Mouse (Mus musculus): Measurements from ENCODE around the gene 9430097D07Rik. TPM values are rescaled to one million over a fixed set of nuclear protein-coding genes. Genes with fewer than 3 reads are reported as not detected.

9430097D07Rik gene
- 0.04 TPM for polyA plus RNA-seq (2012; fragmentation: generic; extraction: Trizol)

GRCm38 (mm10) chr2:32575586-32576160, at the start of gene 9430097D07Rik:
TSS of gene 9430097D07Rik (minus strand) at chr2:32575684.
- H3K27me3 ChIP-seq (ENCODE audit: control insufficient read depth, insufficient read depth, insufficient read length): no peaks in the 10 kb centered on the region
- TF ChIP-seq SRF (IDR thresholded peaks at IDR 0.05; ENCODE audit: control insufficient read depth, insufficient read length, low read depth) (no peak), E2F4 (IDR thresholded peaks at IDR 0.05; ENCODE audit: insufficient read depth) (no peak), POLR2A (IDR thresholded peaks at IDR 0.05; ENCODE audit: insufficient read length, low read depth) (no peak), MAX (IDR thresholded peaks at IDR 0.05; ENCODE audit: low read depth) (no peak)

GRCm38 (mm10) chr2:32624111-32624748, 48.7 kb upstream of the 9430097D07Rik start:
- peak overlapping the region; percentile 62 for H3K4me2 ChIP-seq (ENCODE audit: low read depth)
- no peak overlapping the region for H3ac ChIP-seq (ENCODE audit: control insufficient read depth, insufficient read length)
- H3K79me2 ChIP-seq (ENCODE audit: control insufficient read depth, insufficient read depth): no peaks in the 10 kb centered on the region
- no peaks in the 10 kb centered on the region for H3K27me3 ChIP-seq (ENCODE audit: control insufficient read depth, insufficient read depth, insufficient read length)
- H3K36me3 ChIP-seq (ENCODE audit: control insufficient read depth, insufficient read depth): no peaks in the 10 kb centered on the region
- peak; percentile 39 to 88 (median 79) for TF ChIP-seq MYOD1 (IDR thresholded peaks at IDR 0.05; ENCODE audit: control insufficient read depth in 1 of 3, insufficient read length in 2 of 3, low read depth in 2 of 3)
- no peak for TF ChIP-seq MAX (IDR thresholded peaks at IDR 0.05; ENCODE audit: low read depth)
- TF ChIP-seq POLR2A (IDR thresholded peaks at IDR 0.05; ENCODE audit: insufficient read length, low read depth): no peak
- no peak for TF ChIP-seq TCF12 (IDR thresholded peaks at IDR 0.05; ENCODE audit: insufficient read depth, poor library complexity, severe bottlenecking)
- TF ChIP-seq SRF (IDR thresholded peaks at IDR 0.05; ENCODE audit: control insufficient read depth, insufficient read length, low read depth): no peak
- TF ChIP-seq POLR2AphosphoS2 (IDR thresholded peaks at IDR 0.05; ENCODE audit: insufficient read length, low read depth): no peak
- TF ChIP-seq TCF3 (IDR thresholded peaks at IDR 0.05; ENCODE audit: insufficient read length, low read depth): no peak
- no peak for TF ChIP-seq E2F4 (IDR thresholded peaks at IDR 0.05; ENCODE audit: insufficient read depth)
- TF ChIP-seq MYOG (IDR thresholded peaks at IDR 0.05; ENCODE audit: control insufficient read depth in 1 of 3, insufficient read depth in 1 of 3, insufficient read length in 2 of 3, low read depth in 2 of 3): peak in 2 of 3 experiments; percentile 33 to 81
- no peak for TF ChIP-seq USF1 (IDR thresholded peaks at IDR 0.05; ENCODE audit: low read depth)
- no peak for TF ChIP-seq REST (IDR thresholded peaks at IDR 0.05; ENCODE audit: insufficient read depth, insufficient read length)
- peak; percentile 85 for TF ChIP-seq CEBPB (IDR thresholded peaks at IDR 0.05; ENCODE audit: insufficient read depth, poor library complexity, severe bottlenecking)
- no peak overlapping the region for H3K4me3 ChIP-seq

More at GRCm38 (mm10) chr2:32575586-32576160, at the start of gene 9430097D07Rik:
- no peaks in the 10 kb centered on the region for H3K36me3 ChIP-seq (ENCODE audit: control insufficient read depth, insufficient read depth)
- H3ac ChIP-seq (ENCODE audit: control insufficient read depth, insufficient read length): no peak within 1 kb of the TSS
- H3K4me2 ChIP-seq (ENCODE audit: low read depth): peak within 1 kb of the TSS; percentile 4
- H3K4me3 ChIP-seq: no peak within 1 kb of the TSS
- peaks cover 21% of the 10 kb centered on the region for H3K79me2 ChIP-seq (ENCODE audit: control insufficient read depth, insufficient read depth)

GRCm38 (mm10) chr2:32621517-32621859, 46.0 kb upstream of the 9430097D07Rik start, which contains the start of gene Ak1:
TSS of gene Ak1 (plus strand) at chr2:32621758.
- Histone ChIP-seq H3K79me2 (ENCODE audit: control insufficient read depth, insufficient read depth) (no peaks in the 10 kb centered on the region), H3K4me2 (ENCODE audit: low read depth) (peak within 1 kb of the TSS; percentile 21), H3ac (ENCODE audit: control insufficient read depth, insufficient read length) (no peak within 1 kb of the TSS), H3K4me3 (no peak within 1 kb of the TSS), H3K27me3 (ENCODE audit: control insufficient read depth, insufficient read depth, insufficient read length) (no peaks in the 10 kb centered on the region), H3K36me3 (ENCODE audit: control insufficient read depth, insufficient read depth) (peaks cover 8% of the 10 kb centered on the region)
- TF ChIP-seq MAX (IDR thresholded peaks at IDR 0.05; ENCODE audit: low read depth) (no peak), TCF3 (IDR thresholded peaks at IDR 0.05; ENCODE audit: insufficient read length, low read depth) (no peak), TCF12 (IDR thresholded peaks at IDR 0.05; ENCODE audit: insufficient read depth, poor library complexity, severe bottlenecking) (no peak), USF1 (IDR thresholded peaks at IDR 0.05; ENCODE audit: low read depth) (no peak), CEBPB (IDR thresholded peaks at IDR 0.05; ENCODE audit: insufficient read depth, poor library complexity, severe bottlenecking) (no peak), MYOD1 (IDR thresholded peaks at IDR 0.05; ENCODE audit: control insufficient read depth in 1 of 3, insufficient read length in 2 of 3, low read depth in 2 of 3) (peak in 1 of 3 experiments; percentile 8), POLR2AphosphoS2 (IDR thresholded peaks at IDR 0.05; ENCODE audit: insufficient read length, low read depth) (no peak), POLR2A (IDR thresholded peaks at IDR 0.05; ENCODE audit: insufficient read length, low read depth) (no peak), MYOG (IDR thresholded peaks at IDR 0.05; ENCODE audit: control insufficient read depth in 1 of 3, insufficient read depth in 1 of 3, insufficient read length in 2 of 3, low read depth in 2 of 3) (peak in 1 of 3 experiments; percentile 20), SRF (IDR thresholded peaks at IDR 0.05; ENCODE audit: control insufficient read depth, insufficient read length, low read depth) (no peak), E2F4 (IDR thresholded peaks at IDR 0.05; ENCODE audit: insufficient read depth) (no peak)

GRCm38 (mm10) chr2:32620682-32621516, 45.4 kb upstream of the 9430097D07Rik start:
- Histone ChIP-seq H3K4me2 (ENCODE audit: low read depth) (peak overlapping the region; percentile 21), H3K4me3 (no peak overlapping the region), H3ac (ENCODE audit: control insufficient read depth, insufficient read length) (no peak overlapping the region), H3K79me2 (ENCODE audit: control insufficient read depth, insufficient read depth) (no peaks in the 10 kb centered on the region), H3K36me3 (ENCODE audit: control insufficient read depth, insufficient read depth) (peaks cover 14% of the 10 kb centered on the region), H3K27me3 (ENCODE audit: control insufficient read depth, insufficient read depth, insufficient read length) (no peaks in the 10 kb centered on the region)
- TF ChIP-seq TCF12 (IDR thresholded peaks at IDR 0.05; ENCODE audit: insufficient read depth, poor library complexity, severe bottlenecking) (no peak), USF1 (IDR thresholded peaks at IDR 0.05; ENCODE audit: low read depth) (no peak), E2F4 (IDR thresholded peaks at IDR 0.05; ENCODE audit: insufficient read depth) (no peak), MAX (IDR thresholded peaks at IDR 0.05; ENCODE audit: low read depth) (no peak), POLR2A (IDR thresholded peaks at IDR 0.05; ENCODE audit: insufficient read length, low read depth) (no peak), CEBPB (IDR thresholded peaks at IDR 0.05; ENCODE audit: insufficient read depth, poor library complexity, severe bottlenecking) (no peak), MYOG (IDR thresholded peaks at IDR 0.05; ENCODE audit: control insufficient read depth in 1 of 3, insufficient read depth in 1 of 3, insufficient read length in 2 of 3, low read depth in 2 of 3) (no peak), REST (IDR thresholded peaks at IDR 0.05; ENCODE audit: insufficient read depth, insufficient read length) (no peak), SRF (IDR thresholded peaks at IDR 0.05; ENCODE audit: control insufficient read depth, insufficient read length, low read depth) (no peak), POLR2AphosphoS2 (IDR thresholded peaks at IDR 0.05; ENCODE audit: insufficient read length, low read depth) (no peak), TCF3 (IDR thresholded peaks at IDR 0.05; ENCODE audit: insufficient read length, low read depth) (no peak), MYOD1 (IDR thresholded peaks at IDR 0.05; ENCODE audit: control insufficient read depth in 1 of 3, insufficient read length in 2 of 3, low read depth in 2 of 3) (no peak)

Measured in myocyte (in vitro differentiated cells).